Mouse (Mus musculus): ENCODE results near the gene Dpyd. TPM values are rescaled to one million over a fixed set of nuclear protein-coding genes. Genes with fewer than 3 reads are reported as not detected.

The Dpyd gene
- polyA plus RNA-seq, 1 experiment from 2014 or later: 6.8 TPM

GRCm38 (mm10) chr3:119419087-119419709 is 857.3 kb downstream of the Dpyd start:
- no peak overlapping the region for H3K4me3 ChIP-seq (ENCODE audit: low read depth, low read length)
- 53% methylated on average over 9 of the region's 9 CpGs for WGBS
- no peaks in the 10 kb centered on the region for H3K4me1 ChIP-seq (ENCODE audit: insufficient read depth)
- ATAC-seq (ENCODE audit: insufficient read depth): no peak
- H3K27ac ChIP-seq (ENCODE audit: low read depth): no peak overlapping the region
- DNase-seq: no peak
- TF ChIP-seq CTCF (IDR thresholded peaks at IDR 0.05; ENCODE audit: low read depth): no peak
- H3K4me2 ChIP-seq: no peak overlapping the region
- no peak overlapping the region for H3K9ac ChIP-seq
- no peaks in the 10 kb centered on the region for H3K27me3 ChIP-seq (ENCODE audit: insufficient read depth, low read length)
- H3K9me3 ChIP-seq (ENCODE audit: low read depth, low read length): no peaks in the 10 kb centered on the region
- no peaks in the 10 kb centered on the region for H3K36me3 ChIP-seq (ENCODE audit: insufficient read depth)

DNA sequence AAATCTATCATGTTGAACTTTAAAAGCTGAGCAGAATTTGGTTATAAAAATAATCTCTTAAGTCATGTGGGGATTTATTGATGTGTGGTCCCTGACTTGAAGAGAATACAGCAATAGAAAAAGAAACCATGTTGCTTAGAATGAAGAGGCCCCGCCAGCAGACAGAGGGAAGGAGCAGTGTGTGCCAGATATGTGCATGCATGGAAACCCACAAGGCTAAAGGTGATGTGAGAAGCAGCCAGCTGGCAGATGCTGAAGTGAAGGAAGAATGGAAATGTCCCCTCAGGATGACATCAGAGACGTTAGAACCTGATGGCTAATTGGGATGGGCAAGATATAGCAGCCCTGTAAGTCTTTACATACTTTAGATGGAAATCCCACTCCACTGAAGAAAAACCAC is 857.8 kb downstream of the Dpyd start:
- Histone ChIP-seq H3K27ac (ENCODE audit: low read depth) (no peak overlapping the region), H3K27me3 (ENCODE audit: insufficient read depth, low read length) (no peaks in the 10 kb centered on the region), H3K9ac (no peak overlapping the region), H3K9me3 (ENCODE audit: low read depth, low read length) (no peaks in the 10 kb centered on the region), H3K36me3 (ENCODE audit: insufficient read depth) (no peaks in the 10 kb centered on the region), H3K4me3 (ENCODE audit: low read depth, low read length) (no peak overlapping the region), H3K4me2 (no peak overlapping the region), H3K4me1 (ENCODE audit: insufficient read depth) (no peaks in the 10 kb centered on the region)
- TF ChIP-seq CTCF (IDR thresholded peaks at IDR 0.05; ENCODE audit: low read depth): no peak
- ATAC-seq (ENCODE audit: insufficient read depth) (no peak), DNase-seq (no peak)
- WGBS: 69% methylated on average over 2 of the region's 2 CpGs

DNA sequence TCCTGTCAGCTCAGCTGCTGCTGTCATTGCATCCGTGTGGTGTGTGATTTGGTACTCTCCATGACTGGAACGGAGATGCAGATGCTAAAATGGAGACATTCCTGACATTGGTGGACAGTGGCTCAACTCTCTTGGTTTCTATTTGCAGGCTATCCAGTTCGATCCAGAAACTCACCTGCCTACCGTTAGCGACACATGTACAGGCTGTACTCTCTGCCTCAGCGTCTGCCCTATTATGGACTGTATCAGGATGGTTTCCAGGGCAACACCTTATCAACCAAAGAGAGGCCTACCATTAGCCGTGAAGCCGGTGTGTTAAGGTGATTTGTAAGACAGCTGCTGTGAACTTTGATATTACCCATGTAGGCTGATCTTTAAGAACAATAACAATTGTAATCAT is 869.4 kb downstream of the Dpyd start:
- Histone ChIP-seq H3K4me1 (ENCODE audit: insufficient read depth) (no peaks in the 10 kb centered on the region), H3K36me3 (ENCODE audit: insufficient read depth) (no peaks in the 10 kb centered on the region), H3K9me3 (ENCODE audit: low read depth, low read length) (no peaks in the 10 kb centered on the region), H3K4me3 (ENCODE audit: low read depth, low read length) (no peak overlapping the region), H3K4me2 (no peak overlapping the region), H3K27ac (ENCODE audit: low read depth) (no peak overlapping the region), H3K9ac (no peak overlapping the region), H3K27me3 (ENCODE audit: insufficient read depth, low read length) (no peaks in the 10 kb centered on the region)
- no peak for ATAC-seq (ENCODE audit: insufficient read depth)
- 62% methylated on average over 8 of the region's 8 CpGs for WGBS
- TF ChIP-seq CTCF (IDR thresholded peaks at IDR 0.05; ENCODE audit: low read depth): no peak
- no peak for DNase-seq

GRCm38 (mm10) chr3:119431757-119432156 is 869.8 kb downstream of the Dpyd start:
- WGBS: 77% methylated on average over 7 of the region's 7 CpGs

DNA sequence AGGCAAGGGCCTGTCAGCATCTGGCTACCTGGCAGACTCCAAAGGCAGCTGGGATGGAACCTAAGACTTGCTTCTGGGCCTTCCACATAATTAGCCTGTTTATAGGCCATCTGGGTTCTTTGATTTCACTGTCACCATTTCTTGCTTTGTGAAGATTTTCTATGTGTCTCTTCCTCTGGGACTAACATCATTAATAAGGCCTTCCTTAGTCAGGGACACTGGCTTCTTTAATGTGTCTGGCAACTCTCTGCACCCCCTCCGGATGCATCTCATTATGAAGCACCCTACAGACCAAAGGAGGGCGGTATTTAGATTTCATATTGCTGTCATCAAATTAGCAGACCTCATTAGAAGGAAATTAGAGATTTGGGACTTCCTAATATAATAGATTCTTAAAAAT is 885.6 kb downstream of the Dpyd start:
- Histone ChIP-seq H3K27ac (ENCODE audit: low read depth) (no peak overlapping the region), H3K9ac (no peak overlapping the region), H3K4me1 (ENCODE audit: insufficient read depth) (no peaks in the 10 kb centered on the region), H3K36me3 (ENCODE audit: insufficient read depth) (no peaks in the 10 kb centered on the region), H3K4me2 (no peak overlapping the region), H3K9me3 (ENCODE audit: low read depth, low read length) (no peaks in the 10 kb centered on the region), H3K4me3 (ENCODE audit: low read depth, low read length) (no peak overlapping the region), H3K27me3 (ENCODE audit: insufficient read depth, low read length) (no peaks in the 10 kb centered on the region)
- no peak for DNase-seq
- whole genome bisulfite sequencing: 80% methylated on average over 2 of the region's 2 CpGs
- ATAC-seq (ENCODE audit: insufficient read depth): no peak
- no peak for TF ChIP-seq CTCF (IDR thresholded peaks at IDR 0.05; ENCODE audit: low read depth)

More at GRCm38 (mm10) chr3:119431757-119432156, 869.8 kb downstream of the Dpyd start:
- H3K27me3 ChIP-seq (ENCODE audit: insufficient read depth, low read length): no peaks in the 10 kb centered on the region
- no peak overlapping the region for H3K4me2 ChIP-seq
- DNase-seq (no peak), ATAC-seq (ENCODE audit: insufficient read depth) (no peak)
- no peak overlapping the region for H3K4me3 ChIP-seq (ENCODE audit: low read depth, low read length)
- no peaks in the 10 kb centered on the region for H3K9me3 ChIP-seq (ENCODE audit: low read depth, low read length)
- H3K4me1 ChIP-seq (ENCODE audit: insufficient read depth): no peaks in the 10 kb centered on the region
- H3K36me3 ChIP-seq (ENCODE audit: insufficient read depth): no peaks in the 10 kb centered on the region
- no peak overlapping the region for H3K27ac ChIP-seq (ENCODE audit: low read depth)
- TF ChIP-seq CTCF (IDR thresholded peaks at IDR 0.05; ENCODE audit: low read depth): no peak
- H3K9ac ChIP-seq: no peak overlapping the region

- Histone ChIP-seq H3K4me2 (no peak overlapping the region), H3K36me3 (ENCODE audit: insufficient read depth) (no peaks in the 10 kb centered on the region), H3K27me3 (ENCODE audit: insufficient read depth, low read length) (no peaks in the 10 kb centered on the region), H3K4me3 (ENCODE audit: low read depth, low read length) (no peak overlapping the region), H3K27ac (ENCODE audit: low read depth) (no peak overlapping the region), H3K9me3 (ENCODE audit: low read depth, low read length) (no peaks in the 10 kb centered on the region), H3K9ac (no peak overlapping the region), H3K4me1 (ENCODE audit: insufficient read depth) (no peaks in the 10 kb centered on the region)
- ATAC-seq (ENCODE audit: insufficient read depth) (no peak), DNase-seq (no peak)
- no peak for TF ChIP-seq CTCF (IDR thresholded peaks at IDR 0.05; ENCODE audit: low read depth)
- WGBS: 36% methylated on average over 2 of the region's 2 CpGs
These were observed 902.1 kb downstream of the Dpyd start for GRCm38 (mm10) chr3:119464073-119464472.

GRCm38 (mm10) chr3:119464479-119464878 is 902.5 kb downstream of the Dpyd start:
- no peak overlapping the region for H3K27ac ChIP-seq (ENCODE audit: low read depth)
- no peaks in the 10 kb centered on the region for H3K27me3 ChIP-seq (ENCODE audit: insufficient read depth, low read length)
- DNase-seq: no peak
- no peaks in the 10 kb centered on the region for H3K4me1 ChIP-seq (ENCODE audit: insufficient read depth)
- TF ChIP-seq CTCF (IDR thresholded peaks at IDR 0.05; ENCODE audit: low read depth): no peak
- H3K9me3 ChIP-seq (ENCODE audit: low read depth, low read length): no peaks in the 10 kb centered on the region
- 68% methylated on average over 1 of the region's 1 CpGs for WGBS
- no peaks in the 10 kb centered on the region for H3K36me3 ChIP-seq (ENCODE audit: insufficient read depth)
- H3K4me2 ChIP-seq: no peak overlapping the region
- H3K9ac ChIP-seq: no peak overlapping the region
- no peak overlapping the region for H3K4me3 ChIP-seq (ENCODE audit: low read depth, low read length)
- no peak for ATAC-seq (ENCODE audit: insufficient read depth)

Measured in lung, embryonic 14.5 days (tissue).